Mouse (Mus musculus): Measurements from ENCODE around the gene Ppp1r12b. TPM values are rescaled to one million over a fixed set of nuclear protein-coding genes. Genes with fewer than 3 reads are reported as not detected.

Gene Ppp1r12b
- total and polyA plus RNA-seq, 3 experiments: 0.64 to 1.8 (median 1.6) TPM

GRCm38 (mm10) chr1:134955050-134955636 lies 599 bp downstream of the Ppp1r12b start:
- in situ Hi-C loops (cut with MboI; ENCODE audit: low pct_ligation_motif_present, low pct_unique_long_range_greater_than_20kb, low sequenced_read_pairs) (no loop called here), dilution Hi-C loops (cut with MboI; ENCODE audit: extremely low pct_ligation_motif_present, extremely low pct_unique_long_range_greater_than_20kb, low sequenced_read_pairs) (no loop called here)
- Histone ChIP-seq H3K27me3 (replicated peaks) (peaks cover 14% of the 10 kb centered on the region), H3K27ac (ENCODE audit: insufficient read depth, low read depth) (no peak overlapping the region), H3K9me3 (replicated peaks; ENCODE audit: low read length) (peaks cover 3% of the 10 kb centered on the region), H3K4me2 (ENCODE audit: insufficient read depth, low read depth, poor library complexity, severe bottlenecking) (peak overlapping the region; percentile 82), H3K4me3 (replicated peaks in 1 of 3; ENCODE audit: low read depth in 2 of 3, low read length in 2 of 3, poor library complexity in 1 of 3) (peak overlapping the region; percentile 76 to 80 (median 76)), H3K36me3 (replicated peaks in 1 of 2; ENCODE audit: control insufficient read depth in 1 of 2, insufficient read depth in 1 of 2, low read length in 1 of 2) (peaks cover 0 to 2% of the 10 kb centered on the region in 2 experiments), H3K9ac (ENCODE audit: insufficient read depth, low read depth) (peak overlapping the region; percentile 51; the same call in 1 of the 2 replicates), H3K4me1 (ENCODE audit: control insufficient read depth in 1 of 2, insufficient read depth in 2 of 2) (peaks cover 2 to 14% of the 10 kb centered on the region in 2 experiments), H3K79me2 (replicated peaks; ENCODE audit: control insufficient read depth, extremely low read depth, insufficient read depth, poor library complexity, severe bottlenecking) (no peaks in the 10 kb centered on the region)
- TF ChIP-seq MXI1 (IDR thresholded peaks at IDR 0.05; ENCODE audit: low read depth, low read length): no peak
- no peak for TF ChIP-seq RCOR1 (conservative IDR thresholded peaks at IDR 0.05; ENCODE audit: low read depth, low read length)
- TF ChIP-seq SIN3A (IDR thresholded peaks at IDR 0.05; ENCODE audit: low read length): peak; percentile 17; the same call in 1 of the 2 replicates
- TF ChIP-seq POLR2AphosphoS2 (IDR thresholded peaks at IDR 0.05; ENCODE audit: low read depth, low read length): no peak
- no peak for TF ChIP-seq POLR2A (IDR thresholded peaks at IDR 0.05; ENCODE audit: low read depth, low read length)
- DNase-seq (ENCODE audit: extremely low read depth): peak; percentile 24

GRCm38 (mm10) chr1:134949946-134950345 lies 5.8 kb downstream of the Ppp1r12b start:
- Histone ChIP-seq H3K4me3 (replicated peaks in 1 of 3; ENCODE audit: low read depth in 2 of 3, low read length in 2 of 3, poor library complexity in 1 of 3) (no peak overlapping the region), H3K9ac (ENCODE audit: insufficient read depth, low read depth) (no peak overlapping the region), H3K36me3 (replicated peaks in 1 of 2; ENCODE audit: control insufficient read depth in 1 of 2, insufficient read depth in 1 of 2, low read length in 1 of 2) (peaks cover 0 to 4% of the 10 kb centered on the region in 2 experiments), H3K4me2 (ENCODE audit: insufficient read depth, low read depth, poor library complexity, severe bottlenecking) (no peak overlapping the region), H3K27ac (ENCODE audit: insufficient read depth, low read depth) (no peak overlapping the region), H3K27me3 (replicated peaks) (no peaks in the 10 kb centered on the region), H3K79me2 (replicated peaks; ENCODE audit: control insufficient read depth, extremely low read depth, insufficient read depth, poor library complexity, severe bottlenecking) (no peaks in the 10 kb centered on the region), H3K4me1 (ENCODE audit: control insufficient read depth in 1 of 2, insufficient read depth in 2 of 2) (peaks cover 2 to 4% of the 10 kb centered on the region in 2 experiments), H3K9me3 (replicated peaks; ENCODE audit: low read length) (no peaks in the 10 kb centered on the region)
- TF ChIP-seq POLR2AphosphoS2 (IDR thresholded peaks at IDR 0.05; ENCODE audit: low read depth, low read length) (no peak), PAX5 (IDR thresholded peaks at IDR 0.05; ENCODE audit: low read length) (no peak), ZMIZ1 (IDR thresholded peaks at IDR 0.05; ENCODE audit: low read depth, low read length) (no peak), SMC3 (IDR thresholded peaks at IDR 0.05; ENCODE audit: low read depth, low read length) (no peak), ELF1 (IDR thresholded peaks at IDR 0.05; ENCODE audit: low read depth, low read length) (no peak), IRF4 (IDR thresholded peaks at IDR 0.05; ENCODE audit: low read depth, low read length) (no peak), JUN (IDR thresholded peaks at IDR 0.05; ENCODE audit: insufficient read depth, low read depth, low read length) (no peak), EP300 (IDR thresholded peaks at IDR 0.05; ENCODE audit: low read length) (no peak), RAD21 (IDR thresholded peaks at IDR 0.05; ENCODE audit: low read depth, low read length) (no peak), ZKSCAN1 (IDR thresholded peaks at IDR 0.05; ENCODE audit: borderline replicate concordance, low read depth, low read length) (no peak), USF2 (conservative IDR thresholded peaks at IDR 0.05; ENCODE audit: low read depth, low read length) (no peak), UBTF (IDR thresholded peaks at IDR 0.05; ENCODE audit: low read depth, low read length) (no peak), MAX (IDR thresholded peaks at IDR 0.05; ENCODE audit: low read length) (no peak), MXI1 (IDR thresholded peaks at IDR 0.05; ENCODE audit: low read depth, low read length) (no peak), TCF12 (IDR thresholded peaks at IDR 0.05; ENCODE audit: low read depth, low read length) (no peak), MAZ (IDR thresholded peaks at IDR 0.05; ENCODE audit: low read depth, low read length) (no peak), RCOR1 (conservative IDR thresholded peaks at IDR 0.05; ENCODE audit: low read depth, low read length) (no peak), SIN3A (IDR thresholded peaks at IDR 0.05; ENCODE audit: low read length) (no peak)
- dilution Hi-C loops (cut with MboI; ENCODE audit: extremely low pct_ligation_motif_present, extremely low pct_unique_long_range_greater_than_20kb, low sequenced_read_pairs) (no loop called here), in situ Hi-C loops (cut with MboI; ENCODE audit: low pct_ligation_motif_present, low pct_unique_long_range_greater_than_20kb, low sequenced_read_pairs) (no loop called here)
- DNase-seq (ENCODE audit: extremely low read depth): no peak

Data from CH12.LX (cell line).